ENCODE assay signal across 8 mouse cellular contexts in genomic region chr6:125165328-125165891, GRCm38 (mm10). TPM values are rescaled to one million over a fixed set of nuclear protein-coding genes. Genes with fewer than 3 reads are reported as not detected.
DNase-seq lines count a peak whose midpoint lies in the region; ATAC-seq lines count a peak whose summit lies in the region.

No protein-coding gene starts in this region.

- ATAC-seq in hindbrain, embryonic 13.5 days (ENCODE audit: low FRiP score) = peak; percentile 91

- peak overlapping the region; percentile 97 for H3K4me2 ChIP-seq in hindbrain, embryonic 13.5 days

- peak overlapping the region; percentile 95 for H3K27ac ChIP-seq in hindbrain, embryonic 13.5 days

- peak; percentile 99 for DNase-seq in NIH3T3 (ENCODE audit: low read depth)
- DNase-seq in cerebellum, postnatal 10 days = peak; percentile 99
- peak; percentile 96 to 98 for DNase-seq in frontal cortex, postnatal 10 days (ENCODE audit: low spot score in 2 of 2)
- peak; percentile 98 for DNase-seq in layer of hippocampus, postnatal 36 days
- DNase-seq in lung, postnatal 36 days = peak; percentile 99
- DNase-seq in retina, postnatal 1 day = peak; percentile 98
- DNase-seq in urinary bladder, adult 18-20 months (ENCODE audit: low spot score in 2 of 2) = peak; percentile 93 to 96

- peak overlapping the region; percentile 98 for H3K4me3 ChIP-seq in hindbrain, embryonic 13.5 days

- H3K4me1 ChIP-seq in hindbrain, embryonic 13.5 days (replicated peaks) = peaks cover 57% of the 10 kb centered on the region

- H3K9ac ChIP-seq in hindbrain, embryonic 13.5 days = peak overlapping the region; percentile 98

- WGBS in hindbrain, embryonic 13.5 days = under 1% methylated on average over 36 of the region's 36 CpGs

- no peaks in the 10 kb centered on the region for H3K9me3 ChIP-seq in hindbrain, embryonic 13.5 days

- H3K27me3 ChIP-seq in hindbrain, embryonic 13.5 days = no peaks in the 10 kb centered on the region

- H3K36me3 ChIP-seq in hindbrain, embryonic 13.5 days = peaks cover 62% of the 10 kb centered on the region

RNA-seq across cellular contexts. Expression of gene Gapdh, which starts 0.9 kb away (rescaled TPM):
- 1,320 and 1,327 TPM in 2 replicates for polyA plus RNA-seq in hindbrain, embryonic 13.5 days (2015; fragmentation: Nextera tagmentation; extraction: Ambion mirVana)
- total RNA-seq in layer of hippocampus, postnatal 36 days (2021) = 1,000 to 10,000 TPM; 2,301 to 2,480 TPM

RNA-seq across cellular contexts. Expression of gene Iffo1, which starts 20.4 kb away (rescaled TPM):
- 17.2 and 19.7 TPM in 2 replicates for polyA plus RNA-seq in hindbrain, embryonic 13.5 days (2015; fragmentation: Nextera tagmentation; extraction: Ambion mirVana)
- total RNA-seq in layer of hippocampus, postnatal 36 days (2021) = 10 to 100 TPM; 67.5 to 68.9 TPM

RNA-seq across cellular contexts. Expression of gene Ncapd2, which starts 26.1 kb away (rescaled TPM):
- polyA plus RNA-seq in hindbrain, embryonic 13.5 days (2015; fragmentation: Nextera tagmentation; extraction: Ambion mirVana) = 56.7 and 62.9 TPM in 2 replicates
- total RNA-seq in layer of hippocampus, postnatal 36 days (2021) = 10 to 100 TPM; 22.8 to 26.5 TPM

RNA-seq across cellular contexts. Expression of gene Mrpl51, which starts 26.2 kb away (rescaled TPM):
- polyA plus RNA-seq in hindbrain, embryonic 13.5 days (2015; fragmentation: Nextera tagmentation; extraction: Ambion mirVana) = 158 and 164 TPM in 2 replicates
- total RNA-seq in layer of hippocampus, postnatal 36 days (2021) = 10 to 100 TPM; 70.7 to 72.3 TPM

RNA-seq across cellular contexts. Expression of gene Nop2, which starts 33.7 kb away (rescaled TPM):
- 47.9 and 48.6 TPM in 2 replicates for polyA plus RNA-seq in hindbrain, embryonic 13.5 days (2015; fragmentation: Nextera tagmentation; extraction: Ambion mirVana)
- total RNA-seq in layer of hippocampus, postnatal 36 days (2021) = 10 to 100 TPM; 30.2 to 34.4 TPM

Comparison
In these comparisons a context has a peak if more than half of its experiments do, and no peak if none do; other contexts are left out.
1. Peak in every context shown above with its lines: DNase-seq, ATAC-seq, H3K4me3 ChIP-seq and H3K27ac ChIP-seq.